ENCODE assay signal across 8 mouse cellular contexts in the genomic region with DNA sequence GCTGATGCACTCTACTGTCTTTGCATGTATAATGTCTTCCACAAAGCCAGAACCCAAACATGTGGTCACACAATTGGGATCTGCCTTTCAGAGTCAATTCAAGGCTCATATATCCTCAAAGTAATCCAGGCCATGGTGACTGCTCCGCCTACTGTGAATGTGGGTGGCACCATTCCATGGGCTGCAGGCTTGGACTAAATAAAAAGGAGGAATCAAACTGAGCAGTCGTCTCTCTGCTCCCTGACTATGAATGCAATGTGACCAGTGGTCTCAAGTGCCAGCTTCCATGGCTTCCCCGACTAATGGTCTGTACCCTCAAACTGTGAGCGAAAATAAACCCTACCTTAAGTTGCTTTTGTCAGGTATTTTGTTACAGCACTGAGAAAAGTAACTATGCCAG. TPM values are rescaled to one million over a fixed set of nuclear protein-coding genes. Genes with fewer than 3 reads are reported as not detected.
DNase-seq lines count a peak whose midpoint lies in the region; ATAC-seq and TF ChIP-seq lines count a peak whose summit lies in the region.
"Had no signal": no experiment of that assay in that cellular context is flagged by ENCODE, and none has a peak within 500 bp of the region (broad histone marks: within the 10 kb centered on the region; RNA-seq: fewer than 3 reads in every experiment).

No protein-coding gene starts in this region.

- no peak overlapping the region for H3K27ac ChIP-seq in limb, embryonic 12.5 days
- no peak overlapping the region for H3K27ac ChIP-seq in limb, embryonic 10.5 days
- H3K27ac ChIP-seq in embryonic facial prominence, embryonic 15.5 days (replicated peaks): no peak overlapping the region
- peak overlapping the region; percentile 31; the same call in 1 of the 2 replicates for H3K27ac ChIP-seq in liver, adult 2 months (replicated peaks; ENCODE audit: insufficient read depth, low read depth, low read length)
- H3K27ac ChIP-seq in olfactory bulb, adult 2 months (ENCODE audit: insufficient read depth, low read depth, low read length): no peak overlapping the region
- H3K27ac ChIP-seq: gastrocnemius, adult 2 months had no signal

- H3K9ac ChIP-seq in limb, embryonic 12.5 days (replicated peaks): no peak overlapping the region
- no peak overlapping the region for H3K9ac ChIP-seq in embryonic facial prominence, embryonic 15.5 days
- no peak overlapping the region for H3K9ac ChIP-seq in liver, adult 2 months (ENCODE audit: low read depth, low read length)

- no peak for TF ChIP-seq POLR2A in liver, adult 2 months (IDR thresholded peaks at IDR 0.05; ENCODE audit: extremely low read depth, insufficient read depth, low read length)
- no peak for TF ChIP-seq POLR2A in olfactory bulb, adult 2 months (IDR thresholded peaks at IDR 0.05; ENCODE audit: insufficient read depth, low read depth, low read length)

- H3K36me3 ChIP-seq in limb, embryonic 12.5 days: no peaks in the 10 kb centered on the region
- H3K36me3 ChIP-seq in limb, embryonic 10.5 days: no peaks in the 10 kb centered on the region
- no peaks in the 10 kb centered on the region for H3K36me3 ChIP-seq in embryonic facial prominence, embryonic 15.5 days
- peaks cover 5% of the 10 kb centered on the region for H3K36me3 ChIP-seq in liver, adult 2 months (ENCODE audit: control insufficient read depth, insufficient read depth, low read length)

- H3K4me1 ChIP-seq in limb, embryonic 12.5 days (replicated peaks): peaks cover 7% of the 10 kb centered on the region
- H3K4me1 ChIP-seq in limb, embryonic 10.5 days: peaks cover 13% of the 10 kb centered on the region
- peaks cover 35% of the 10 kb centered on the region for H3K4me1 ChIP-seq in embryonic facial prominence, embryonic 15.5 days
- H3K4me1 ChIP-seq in liver, adult 2 months (ENCODE audit: control insufficient read depth, insufficient read depth, low read length): peaks cover 25% of the 10 kb centered on the region
- peaks cover 5% of the 10 kb centered on the region for H3K4me1 ChIP-seq in olfactory bulb, adult 2 months (ENCODE audit: control insufficient read depth, insufficient read depth, low read length)

- TF ChIP-seq CTCF in liver, adult 2 months (IDR thresholded peaks at IDR 0.05; ENCODE audit: low read depth, low read length): no peak
- no peak for TF ChIP-seq CTCF in olfactory bulb, adult 2 months (IDR thresholded peaks at IDR 0.05; ENCODE audit: insufficient read depth, low read depth, low read length)

- no peak for DNase-seq in limb, embryonic 10.5 days (ENCODE audit: low spot score)
- DNase-seq in liver, adult 2 months (ENCODE audit: extremely low read depth, low read depth, low spot score): peak; percentile 67
- no peak for DNase-seq in layer of hippocampus, adult 9-10 months (ENCODE audit: low spot score)
- no peak for DNase-seq in layer of hippocampus, postnatal 14 days (ENCODE audit: low spot score in 2 of 2)
- DNase-seq: gastrocnemius, adult 2 months had no signal

- H3K27me3 ChIP-seq in limb, embryonic 12.5 days: peaks cover 4% of the 10 kb centered on the region; the same call in 1 of the 2 replicates
- H3K27me3 ChIP-seq in limb, embryonic 10.5 days (ENCODE audit: low read depth, poor library complexity, severe bottlenecking): peaks cover 14% of the 10 kb centered on the region; the same call in 1 of the 2 replicates
- H3K27me3 ChIP-seq in embryonic facial prominence, embryonic 15.5 days: no peaks in the 10 kb centered on the region
- no peaks in the 10 kb centered on the region for H3K27me3 ChIP-seq in liver, adult 2 months (ENCODE audit: control insufficient read depth, insufficient read depth, low read length)

- no peak overlapping the region for H3K4me3 ChIP-seq in limb, embryonic 12.5 days (replicated peaks)
- no peak overlapping the region for H3K4me3 ChIP-seq in limb, embryonic 10.5 days
- H3K4me3 ChIP-seq in embryonic facial prominence, embryonic 15.5 days (replicated peaks): peak overlapping the region; percentile 11; the same call in 1 of the 2 replicates
- H3K4me3 ChIP-seq in liver, adult 2 months (ENCODE audit: insufficient read depth, low read depth, low read length): peak overlapping the region; percentile 33; the same call in 1 of the 2 replicates
- peak overlapping the region; percentile 5 for H3K4me3 ChIP-seq in olfactory bulb, adult 2 months (ENCODE audit: insufficient read depth, low read depth, low read length)

- no peak for ATAC-seq in limb, embryonic 12.5 days (ENCODE audit: insufficient number of reproducible peaks, insufficient read depth, low FRiP score, low TSS enrichment, low read depth)
- no peak for ATAC-seq in embryonic facial prominence, embryonic 15.5 days (ENCODE audit: insufficient number of reproducible peaks, low FRiP score, low TSS enrichment, low read depth)

- H3K4me2 ChIP-seq in limb, embryonic 12.5 days: peak overlapping the region; percentile 6; the same call in 1 of the 2 replicates
- peak overlapping the region; percentile 21 for H3K4me2 ChIP-seq in embryonic facial prominence, embryonic 15.5 days (replicated peaks)

- H3K79me2 ChIP-seq in liver, adult 2 months (ENCODE audit: control insufficient read depth, insufficient read depth, low read length): peaks cover 18% of the 10 kb centered on the region

- WGBS in limb, embryonic 12.5 days: 75% methylated on average over 4 of the region's 4 CpGs
- 80% methylated on average over 4 of the region's 4 CpGs for WGBS in limb, embryonic 10.5 days
- 61% methylated on average over 4 of the region's 4 CpGs for WGBS in embryonic facial prominence, embryonic 15.5 days
- 49% methylated on average over 4 of the region's 4 CpGs for WGBS in liver, adult 2 months
- WGBS in olfactory bulb, adult 2 months: 60% methylated on average over 4 of the region's 4 CpGs

- H3K9me3 ChIP-seq in limb, embryonic 12.5 days: no peaks in the 10 kb centered on the region
- no peaks in the 10 kb centered on the region for H3K9me3 ChIP-seq in limb, embryonic 10.5 days (replicated peaks)
- no peaks in the 10 kb centered on the region for H3K9me3 ChIP-seq in embryonic facial prominence, embryonic 15.5 days (replicated peaks)

RNA-seq across cellular contexts. Expression of gene Gm10642, which starts 1.6 kb away (rescaled TPM):
- 0.18 and 0.35 TPM in 2 replicates for polyA plus RNA-seq in limb, embryonic 12.5 days (2016; fragmentation: Nextera tagmentation; extraction: Ambion mirVana)
- polyA plus RNA-seq in limb, embryonic 10.5 days (2016; fragmentation: Nextera tagmentation; extraction: Ambion mirVana): 0.10 and 0.11 TPM in 2 replicates
- polyA plus RNA-seq in embryonic facial prominence, embryonic 15.5 days (2015; fragmentation: Nextera tagmentation; extraction: Ambion mirVana): 0.34 and 1.1 TPM in 2 replicates
- 1.7 and 1.9 TPM in 2 replicates for total RNA-seq in liver, adult 2 months (2014; rRNA removed)
- polyA plus RNA-seq in liver, adult 2 months (2012; rRNA removed): 1.4 and 1.6 TPM in 2 replicates
- polyA plus RNA-seq in olfactory bulb, adult 2 months (2012; ENCODE audit: insufficient read depth, insufficient read length, low replicate concordance, missing spikeins): not detected in 2 replicates
- 1 to 10 TPM; 1.2 to 2.0 TPM for total RNA-seq in layer of hippocampus, postnatal 14 days (2021)

RNA-seq across cellular contexts. Expression of gene Mindy2, which starts 2.5 kb away (rescaled TPM):
- polyA plus RNA-seq in limb, embryonic 12.5 days (2016; fragmentation: Nextera tagmentation; extraction: Ambion mirVana): 7.6 and 8.0 TPM in 2 replicates
- polyA plus RNA-seq in limb, embryonic 10.5 days (2016; fragmentation: Nextera tagmentation; extraction: Ambion mirVana): 1.5 and 3.0 TPM in 2 replicates
- polyA plus RNA-seq in embryonic facial prominence, embryonic 15.5 days (2015; fragmentation: Nextera tagmentation; extraction: Ambion mirVana): 18.1 and 18.2 TPM in 2 replicates
- total RNA-seq in liver, adult 2 months (2014; rRNA removed): 17.2 and 18.2 TPM in 2 replicates
- 2.5 and 3.0 TPM in 2 replicates for polyA plus RNA-seq in liver, adult 2 months (2012; rRNA removed)
- polyA plus RNA-seq in olfactory bulb, adult 2 months (2012; ENCODE audit: insufficient read depth, insufficient read length, low replicate concordance, missing spikeins): not detected in 2 replicates
- total RNA-seq in layer of hippocampus, postnatal 14 days (2021): 10 to 100 TPM; 32.1 to 32.8 TPM

RNA-seq across cellular contexts. Expression of gene Adam10, which starts 24.3 kb away (rescaled TPM):
- polyA plus RNA-seq in limb, embryonic 12.5 days (2016; fragmentation: Nextera tagmentation; extraction: Ambion mirVana): 62.9 and 70.3 TPM in 2 replicates
- polyA plus RNA-seq in limb, embryonic 10.5 days (2016; fragmentation: Nextera tagmentation; extraction: Ambion mirVana): 51.3 and 60.3 TPM in 2 replicates
- 60.6 and 61.8 TPM in 2 replicates for polyA plus RNA-seq in embryonic facial prominence, embryonic 15.5 days (2015; fragmentation: Nextera tagmentation; extraction: Ambion mirVana)
- 16.8 TPM in 2 replicates for total RNA-seq in liver, adult 2 months (2014; rRNA removed)
- polyA plus RNA-seq in liver, adult 2 months (2012; rRNA removed): 4.9 and 5.0 TPM in 2 replicates
- not detected in 2 replicates for polyA plus RNA-seq in olfactory bulb, adult 2 months (2012; ENCODE audit: insufficient read depth, insufficient read length, low replicate concordance, missing spikeins)
- total RNA-seq in layer of hippocampus, postnatal 14 days (2021): 10 to 100 TPM; 67.9 to 69.1 TPM

Comparison
In these comparisons a context has a peak if more than half of its experiments do, and no peak if none do; other contexts are left out.
1. H3K4me3 ChIP-seq: peak in embryonic facial prominence, embryonic 15.5 days (single experiment), liver, adult 2 months (single experiment) and olfactory bulb, adult 2 months (single experiment); none in limb, embryonic 12.5 days (single experiment) and limb, embryonic 10.5 days (single experiment).